Mouse (Mus musculus): ENCODE data around the gene 2210408I21Rik. TPM values are rescaled to one million over a fixed set of nuclear protein-coding genes. Genes with fewer than 3 reads are reported as not detected.

Gene 2210408I21Rik
- total RNA-seq (2021): 1 to 10 TPM; 4.2 TPM
- long read RNA-seq, experiment 1, partial matches to known transcripts: 0 of 4 reads
- long read RNA-seq, experiment 1, other reads (novel, unspliced or antisense): 0 of 4 reads
- long read RNA-seq, experiment 2, partial matches to known transcripts: 0 of 2 reads
- long read RNA-seq, experiment 2, other reads (novel, unspliced or antisense): 1 of 2 reads

- DNase-seq: peak; percentile 81
Observed at GRCm38 (mm10) chr13:77134931-77135620, at the start of gene 2210408I21Rik, which contains the start of gene Slf1. TSS of gene 2210408I21Rik (plus strand) at chr13:77135540. TSS of gene Slf1 (minus strand) at chr13:77135473.

GRCm38 (mm10) chr13:77092876-77093275 lies 42.5 kb upstream of the 2210408I21Rik start:
- DNase-seq: peak; percentile 7

GRCm38 (mm10) chr13:77107734-77108133 lies 27.6 kb upstream of the 2210408I21Rik start:
- DNase-seq: no peak

GRCm38 (mm10) chr13:77118695-77119094 lies 16.6 kb upstream of the 2210408I21Rik start:
- no peak for DNase-seq

- no peak for DNase-seq
Observed at GRCm38 (mm10) chr13:77125159-77125558, 10.2 kb upstream of the 2210408I21Rik start.

- DNase-seq: no peak
Observed at GRCm38 (mm10) chr13:77128240-77128639, 7.1 kb upstream of the 2210408I21Rik start.

- DNase-seq: no peak
Observed at GRCm38 (mm10) chr13:77131132-77131531, 4.2 kb upstream of the 2210408I21Rik start.

GRCm38 (mm10) chr13:77135621-77135981 lies 261 bp downstream of the 2210408I21Rik start:
- DNase-seq: no peak

GRCm38 (mm10) chr13:77140890-77141289 lies 5.5 kb downstream of the 2210408I21Rik start:
- DNase-seq: no peak

GRCm38 (mm10) chr13:77177931-77178330 lies 42.6 kb downstream of the 2210408I21Rik start:
- DNase-seq: no peak

- DNase-seq: no peak
Observed at GRCm38 (mm10) chr13:77190606-77191005, 55.3 kb downstream of the 2210408I21Rik start.

GRCm38 (mm10) chr13:77192201-77192600 lies 56.9 kb downstream of the 2210408I21Rik start:
- no peak for DNase-seq

GRCm38 (mm10) chr13:77208764-77209418 lies 73.6 kb downstream of the 2210408I21Rik start:
- DNase-seq: no peak

GRCm38 (mm10) chr13:77213196-77213595 lies 77.9 kb downstream of the 2210408I21Rik start:
- DNase-seq: no peak

- DNase-seq: no peak
Observed at GRCm38 (mm10) chr13:77215460-77215859, 80.1 kb downstream of the 2210408I21Rik start.

- no peak for DNase-seq
Observed at GRCm38 (mm10) chr13:77217672-77218280, 82.4 kb downstream of the 2210408I21Rik start.

GRCm38 (mm10) chr13:77221072-77221471 lies 85.7 kb downstream of the 2210408I21Rik start:
- no peak for DNase-seq

GRCm38 (mm10) chr13:77256541-77256940 lies 121.2 kb downstream of the 2210408I21Rik start:
- DNase-seq: no peak

GRCm38 (mm10) chr13:77262715-77263338 lies 127.5 kb downstream of the 2210408I21Rik start:
- DNase-seq: no peak

- DNase-seq: no peak
Observed at GRCm38 (mm10) chr13:77263400-77264179, 128.2 kb downstream of the 2210408I21Rik start.

- no peak for DNase-seq
Observed at GRCm38 (mm10) chr13:77264481-77264880, 129.1 kb downstream of the 2210408I21Rik start.
